Mouse (Mus musculus) erythroblast, embryonic 14.5 days (primary cell): ENCODE results near the gene Inpp5a.

Experiments used
- GATA1 ChIP-seq: IDR thresholded peaks from 2 replicates; pipeline ENCODE4 v1.6.1; 2012; ENCODE audit warnings: low read length, inconsistent platforms, mixed read lengths
- TAL1 ChIP-seq: IDR thresholded peaks from 3 replicates; pipeline ENCODE4 v1.6.1; 2012; ENCODE audit warnings: low read length, inconsistent platforms, mixed read lengths

DNA sequence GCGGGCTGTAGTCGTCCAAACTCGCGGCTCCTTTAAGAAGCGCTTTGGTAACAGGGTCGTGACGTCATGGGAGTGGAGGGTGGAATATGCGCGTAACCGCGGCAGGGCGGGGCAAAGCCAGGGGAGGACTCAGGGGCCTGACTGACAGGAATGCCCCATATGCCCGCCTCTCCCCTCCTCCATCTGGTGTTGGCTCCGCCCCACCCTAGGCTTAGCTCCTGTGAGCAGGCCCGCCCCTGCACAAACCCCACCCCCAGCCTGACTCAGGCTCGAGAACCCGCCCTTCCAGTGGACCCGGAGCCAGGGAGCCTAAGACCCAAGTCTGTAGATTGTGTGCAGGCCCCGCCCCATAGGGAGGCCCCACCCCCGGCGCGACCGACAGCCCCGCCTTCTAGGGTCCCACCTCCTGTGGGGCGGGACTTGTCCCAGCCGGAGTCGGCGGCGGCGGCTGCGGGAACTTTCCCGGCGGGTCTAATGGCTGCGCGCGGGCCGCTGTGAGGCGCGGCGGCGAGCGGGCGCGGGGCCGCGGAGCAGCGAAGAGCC, at the start of gene Inpp5a:
- TF ChIP-seq GATA1: no peak
- TF ChIP-seq TAL1: no peak
